Mouse (Mus musculus) heart, adult 8-10 months (tissue): Measurements from ENCODE around the gene Cadps2. TPM values are rescaled to one million over a fixed set of nuclear protein-coding genes. Genes with fewer than 3 reads are reported as not detected.

Experiments
- DNase-seq: peaks from one replicate; pipeline ENCODE4 v3.0.0; 2022; ENCODE audit warnings: low spot score
- total RNA-seq, 4 experiments: library from RNA; stranded (reverse); gene quantifications; 2 replicates each; pipeline ENCODE4 v1.2.4; 2022

Cadps2 gene
- total RNA-seq = 1 to 10 TPM; 1.8 to 2.3 (median 2.3) TPM

DNA sequence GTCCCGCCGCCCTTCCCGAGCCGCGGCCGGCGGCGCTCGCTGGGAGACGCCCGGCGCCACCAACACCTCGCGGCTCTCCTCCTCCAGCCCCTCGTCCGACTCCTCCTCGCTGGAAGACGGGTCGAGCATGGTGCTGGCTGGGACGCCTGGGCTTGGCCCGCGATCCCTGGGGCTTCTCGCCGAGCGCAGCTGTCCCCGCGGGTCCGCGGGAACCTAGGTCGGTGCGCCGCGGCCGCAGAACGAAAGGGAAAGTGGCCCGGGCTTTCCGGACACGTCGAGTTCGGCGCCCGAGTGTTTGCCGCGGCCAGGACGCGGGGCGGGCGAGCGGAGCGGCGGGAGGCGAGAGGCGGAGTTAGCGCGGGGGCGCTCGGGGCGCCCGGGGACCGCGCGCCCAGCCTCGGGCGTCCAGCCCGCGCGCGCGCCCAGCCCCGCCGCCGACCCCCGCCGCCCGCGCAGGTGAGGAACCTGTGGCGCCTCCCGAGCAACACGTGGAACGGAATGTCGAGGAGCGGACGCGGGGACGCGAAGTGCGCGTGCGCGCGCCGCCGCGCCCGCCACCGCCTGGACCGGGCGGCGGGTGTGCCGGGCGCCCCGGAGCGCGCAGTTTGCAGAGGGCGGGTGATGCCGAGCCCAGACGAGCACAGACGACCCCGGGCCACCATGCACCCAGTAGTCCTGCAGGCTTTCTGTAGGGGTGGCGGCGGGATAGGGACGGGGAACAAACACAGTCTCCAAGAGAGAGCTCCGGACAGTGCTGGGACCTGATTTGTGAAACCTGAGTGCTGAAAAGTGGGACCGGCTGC lies at the start of gene Cadps2:
TSS of gene Cadps2 (minus strand) at position 413 of the 803 bp plus-strand sequence.
- DNase-seq = peak; percentile 26

DNA sequence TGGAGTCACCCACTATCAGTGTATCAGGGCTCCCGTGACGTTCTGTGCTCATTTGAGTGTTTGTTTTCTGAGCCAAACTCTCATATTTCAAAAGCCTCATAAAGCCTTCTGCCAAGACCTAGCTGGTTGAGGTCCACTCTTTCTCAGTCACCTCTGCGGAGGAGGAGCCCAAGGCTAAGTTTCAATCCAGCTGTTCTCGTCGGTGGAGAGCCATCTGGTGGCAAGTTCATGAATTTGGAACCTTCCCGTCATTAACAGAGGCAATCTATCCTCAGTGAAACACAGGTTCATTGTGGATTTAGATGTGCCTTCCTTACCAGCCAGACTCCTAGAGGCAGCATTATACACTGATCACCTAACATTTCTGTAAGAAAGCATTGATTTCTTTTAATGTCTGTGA lies 47.2 kb upstream of the Cadps2 start:
- DNase-seq = peak; percentile 5

- DNase-seq = no peak
Observed at GRCm38 (mm10) chr6:23876765-23877408, 37.7 kb upstream of the Cadps2 start.

GRCm38 (mm10) chr6:23876363-23876762 lies 37.1 kb upstream of the Cadps2 start:
- DNase-seq = no peak

- no peak for DNase-seq
Observed at GRCm38 (mm10) chr6:23873812-23874211, 34.6 kb upstream of the Cadps2 start.

DNA sequence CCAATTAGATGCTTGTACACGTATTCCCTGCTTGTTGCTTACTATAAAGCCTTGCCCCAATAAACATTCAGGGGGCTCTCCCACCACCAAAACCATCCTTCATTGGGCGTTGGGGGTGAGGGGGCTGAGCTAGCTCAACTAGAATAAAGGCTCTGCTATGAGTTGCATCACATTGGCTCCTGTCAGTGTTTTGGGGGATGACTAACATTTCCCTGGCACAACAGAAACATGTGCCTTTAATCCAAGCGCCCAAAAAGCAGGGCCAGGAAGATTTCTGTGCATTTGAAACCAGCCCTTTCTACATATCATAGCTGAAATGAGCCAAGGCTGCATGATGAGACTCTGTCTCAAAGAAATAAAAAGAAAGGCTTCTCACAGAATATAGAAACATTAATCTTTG lies 34.0 kb upstream of the Cadps2 start:
- no peak for DNase-seq

- DNase-seq = no peak
Observed at GRCm38 (mm10) chr6:23869971-23870370, 30.8 kb upstream of the Cadps2 start.

GRCm38 (mm10) chr6:23866298-23866697 lies 27.1 kb upstream of the Cadps2 start:
- DNase-seq = no peak

GRCm38 (mm10) chr6:23853464-23853863 lies 14.2 kb upstream of the Cadps2 start:
- DNase-seq = no peak

GRCm38 (mm10) chr6:23840001-23840400 lies 780 bp upstream of the Cadps2 start:
- no peak for DNase-seq

GRCm38 (mm10) chr6:23838401-23839008 lies 716 bp downstream of the Cadps2 start:
- DNase-seq = peak; percentile 2

DNA sequence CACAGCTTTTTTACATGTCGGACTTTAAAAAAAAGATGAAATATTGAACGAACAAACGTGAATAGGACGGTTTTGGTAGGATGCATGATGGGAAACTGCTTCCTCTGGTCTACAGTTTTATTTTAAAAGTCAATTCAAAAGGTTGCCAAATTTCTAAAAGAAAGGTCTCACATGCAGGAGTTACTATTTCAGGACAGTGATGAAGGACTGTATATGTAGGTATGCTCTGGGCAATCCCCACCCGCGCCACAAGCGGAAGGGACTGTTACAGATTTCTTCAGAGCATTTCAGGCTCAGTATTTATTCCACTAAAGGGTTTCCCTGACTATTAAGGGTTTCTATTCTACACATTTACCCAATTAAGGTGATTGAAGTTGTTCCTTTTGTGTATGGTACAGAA lies 1.6 kb downstream of the Cadps2 start:
- DNase-seq = no peak

DNA sequence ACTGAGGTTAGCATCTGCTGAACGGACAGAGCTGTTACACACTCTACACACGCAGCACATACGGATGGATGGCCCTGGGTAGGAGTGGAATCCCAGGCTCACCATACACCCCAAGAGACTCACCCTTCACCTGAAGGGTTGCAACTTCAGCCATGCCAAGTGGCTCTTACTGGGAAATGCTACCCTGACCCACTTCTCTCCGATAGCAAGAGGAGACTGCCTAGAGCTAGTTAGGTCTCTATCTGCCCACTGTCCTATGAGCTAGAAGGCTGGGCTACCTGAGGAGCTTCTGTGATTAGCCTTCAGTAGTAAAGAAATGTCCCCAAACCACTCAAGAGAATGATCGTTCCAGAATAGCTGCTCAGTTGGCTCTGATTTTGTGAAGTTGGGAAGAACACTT lies 2.1 kb downstream of the Cadps2 start:
- DNase-seq = no peak

DNA sequence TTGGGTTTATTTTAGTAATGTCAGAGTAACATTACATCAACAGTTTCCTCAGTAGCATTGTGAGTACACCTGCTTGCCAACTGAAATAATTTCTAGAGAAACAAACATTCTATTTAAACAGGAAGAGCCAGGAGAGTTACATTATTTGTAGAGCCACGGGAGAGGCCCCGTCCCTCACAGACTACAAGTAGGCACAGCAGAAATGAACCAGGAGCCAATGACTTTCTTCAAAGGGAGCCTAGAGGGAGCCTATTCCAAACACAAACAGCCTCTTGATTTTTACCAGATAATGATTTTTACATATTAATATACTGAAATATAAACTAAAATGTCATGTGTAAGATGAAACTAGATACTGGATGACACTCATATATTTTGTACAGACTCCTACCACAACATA lies 2.5 kb downstream of the Cadps2 start:
- no peak for DNase-seq

DNA sequence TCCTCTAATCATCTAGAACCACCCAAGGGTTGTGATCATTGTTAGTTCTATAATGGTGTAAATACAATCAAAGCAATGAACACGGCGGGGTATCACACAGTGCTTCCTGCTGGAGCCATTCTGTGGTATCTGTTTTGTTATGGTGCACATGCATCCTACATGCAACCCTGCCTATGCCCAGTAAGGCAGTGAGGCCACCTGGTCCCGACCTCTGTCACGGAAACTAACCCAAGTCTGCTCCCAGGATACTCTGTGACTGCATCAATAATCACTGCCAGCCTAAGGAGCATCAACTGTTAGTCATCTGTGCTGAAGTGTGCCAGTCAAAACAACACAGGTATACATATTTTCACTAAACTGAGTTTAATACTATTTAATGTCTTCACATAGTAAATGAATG lies 3.7 kb downstream of the Cadps2 start:
- no peak for DNase-seq

DNA sequence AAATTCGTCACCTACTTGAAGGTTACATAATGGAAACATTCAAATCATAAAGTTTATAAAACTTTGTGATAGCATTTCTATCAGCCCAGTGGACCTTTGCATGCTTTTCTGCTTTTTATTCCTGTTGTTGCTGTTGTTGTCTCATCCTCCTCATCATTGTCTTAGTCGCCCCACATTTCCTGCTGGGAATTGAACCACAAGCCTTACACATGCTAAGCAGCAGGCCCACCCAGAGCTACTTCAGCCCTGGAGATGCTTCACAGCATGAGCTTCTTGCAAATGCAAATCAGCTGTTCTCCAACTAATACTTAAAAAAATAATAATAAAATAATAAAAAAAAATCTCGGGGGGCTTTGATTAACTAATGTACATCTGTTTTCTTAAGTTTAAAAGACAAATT lies 8.5 kb downstream of the Cadps2 start:
- DNase-seq = no peak

- DNase-seq = no peak
Observed at GRCm38 (mm10) chr6:23829338-23829737, 9.9 kb downstream of the Cadps2 start.

DNA sequence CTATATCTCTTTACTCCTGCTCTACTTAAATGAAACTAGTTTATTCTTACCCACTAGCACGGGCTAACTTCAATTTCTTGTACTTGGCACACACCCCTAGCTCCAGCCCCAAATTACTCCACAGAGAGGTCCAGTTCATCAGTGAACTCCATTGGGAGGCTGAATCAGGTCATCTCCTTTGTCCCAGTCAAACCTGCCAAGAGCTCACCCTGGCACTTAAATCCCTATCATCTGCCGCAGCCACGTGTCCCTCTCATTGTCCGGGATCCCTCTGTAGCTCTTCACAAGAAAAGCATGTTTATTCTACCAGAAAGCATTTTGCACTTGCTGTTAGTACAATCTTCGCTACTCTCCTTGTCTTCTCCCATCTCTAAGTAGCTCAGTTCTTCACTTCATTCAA lies 17.4 kb downstream of the Cadps2 start:
- no peak for DNase-seq

- no peak for DNase-seq
Observed at GRCm38 (mm10) chr6:23810087-23810486, 29.1 kb downstream of the Cadps2 start.

GRCm38 (mm10) chr6:23809344-23809743 lies 29.9 kb downstream of the Cadps2 start:
- DNase-seq = no peak

DNA sequence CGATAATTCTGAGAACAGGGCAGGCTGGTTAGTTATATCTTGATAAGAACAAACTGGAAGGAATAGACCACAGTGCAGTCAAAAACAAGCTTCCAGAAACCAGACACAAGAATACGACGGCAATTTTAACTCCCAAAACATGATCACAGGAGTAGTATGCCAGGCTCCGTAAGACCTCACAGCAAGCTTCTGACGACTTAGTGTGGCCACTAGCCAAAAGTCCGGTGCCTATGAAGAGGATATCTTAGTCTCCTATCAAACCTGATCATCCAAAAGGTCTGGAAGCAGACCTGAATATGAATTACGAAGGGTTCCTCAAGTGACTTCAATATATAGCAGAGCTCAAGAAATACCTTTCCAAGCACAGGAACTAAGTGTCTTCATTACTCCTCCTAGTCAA lies 33.9 kb downstream of the Cadps2 start:
- no peak for DNase-seq

DNA sequence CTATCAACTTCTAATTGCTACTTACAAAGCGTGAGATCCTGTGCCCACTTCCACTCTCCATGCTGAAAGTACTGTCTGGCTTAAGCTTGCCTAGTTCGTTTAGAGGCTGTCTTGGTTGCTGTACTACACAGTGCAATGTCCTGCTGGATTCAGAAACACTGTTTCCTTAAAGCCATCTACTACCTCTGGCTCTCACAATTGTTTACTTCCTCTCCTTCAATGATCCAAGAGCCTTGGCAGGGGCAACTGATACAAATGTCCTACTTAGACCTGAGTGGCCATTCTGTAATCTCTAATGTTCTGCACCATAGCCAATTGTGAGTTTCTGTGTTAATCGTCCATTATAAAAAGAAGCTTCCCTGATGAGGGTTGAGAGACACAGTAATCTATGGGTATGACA lies 47.4 kb downstream of the Cadps2 start:
- DNase-seq = no peak

GRCm38 (mm10) chr6:23777641-23778040 lies 61.6 kb downstream of the Cadps2 start:
- no peak for DNase-seq
